Mouse (Mus musculus) spleen, adult 18-20 months (tissue): ENCODE results near the gene AY358078.
"Not testable (repeated sequence)": the region's sequence is repeated elsewhere in the genome, so short reads cannot be mapped to it uniquely, and the experiment has no call there.

ENCODE experiments used
- DNase-seq, 2 experiments: peaks; one replicate each; pipeline ENCODE4 v3.0.0; 2022; ENCODE audit warnings: mixed read lengths in 2 of 2

AY358078 gene

DNA sequence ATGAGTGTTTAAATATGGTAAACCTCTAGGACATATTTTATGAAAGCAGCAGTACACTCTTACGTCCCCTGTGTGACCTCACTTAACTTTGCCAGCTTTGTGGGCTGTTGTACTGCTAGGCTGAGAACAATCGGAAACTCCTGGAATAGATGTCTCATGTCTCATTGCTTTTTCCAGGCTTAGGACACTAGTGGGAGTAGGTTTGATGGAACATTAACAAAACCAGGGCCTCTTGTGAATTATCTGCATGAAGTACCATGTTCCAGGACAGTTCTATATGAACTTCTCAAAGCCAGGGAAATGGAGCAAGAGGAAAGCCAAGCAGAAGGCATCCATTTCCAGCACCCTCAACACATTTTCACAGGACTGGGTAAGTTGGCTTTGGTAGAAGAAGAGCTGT is at the start of gene AY358078:
Gene AY358078, plus strand, starts transcription at position 301 of the 400 bp plus-strand sequence.
- DNase-seq = no peak

- DNase-seq = no peak
Measured at GRCm38 (mm10) chr14:51755944-51756343, 43.9 kb upstream of the AY358078 start.

DNA sequence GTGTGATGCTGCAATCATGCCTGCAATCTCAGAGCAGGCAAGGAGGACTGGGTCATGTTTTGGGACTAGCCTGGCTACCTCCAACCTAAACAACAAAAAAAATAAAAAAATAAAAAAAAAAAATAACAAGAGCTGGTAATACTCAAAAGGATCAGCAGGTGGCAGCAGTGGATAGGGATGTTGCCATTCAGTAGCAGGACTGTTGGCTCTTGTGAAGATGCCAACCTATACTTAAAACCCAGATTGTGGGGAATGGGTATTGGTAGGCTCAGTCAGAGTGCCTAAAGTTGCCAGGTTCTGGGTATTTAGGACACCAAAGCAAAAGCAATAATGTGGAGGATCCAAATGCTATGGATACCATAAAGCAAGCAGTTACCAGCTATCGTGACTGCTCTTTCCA is 28.5 kb upstream of the AY358078 start:
- not testable (repeated sequence) for DNase-seq

DNA sequence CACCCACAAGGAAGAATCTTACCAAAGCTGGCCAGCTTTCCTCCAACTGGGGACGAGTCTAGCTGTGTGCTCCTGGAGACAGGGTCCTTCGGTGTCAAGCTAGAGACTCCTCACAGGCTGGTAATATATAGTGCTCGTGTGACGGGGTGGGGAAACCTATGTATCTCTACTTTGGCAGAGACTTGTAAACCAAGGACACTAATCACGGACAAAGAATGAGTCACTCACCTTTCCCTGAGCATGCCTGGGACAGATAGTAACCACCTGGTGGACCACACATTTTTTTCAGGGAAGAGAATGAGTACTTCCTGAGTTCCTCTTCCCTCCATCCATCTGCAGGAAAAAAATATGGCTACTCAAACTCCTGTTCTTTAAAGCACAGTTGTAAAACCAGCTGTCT is 26.4 kb upstream of the AY358078 start, which contains the start of gene Ang4:
Gene Ang4, minus strand, starts transcription at position 101 of the 400 bp plus-strand sequence.
- DNase-seq = no peak

GRCm38 (mm10) chr14:51777791-51778190 is 22.1 kb upstream of the AY358078 start:
- DNase-seq = no peak

DNA sequence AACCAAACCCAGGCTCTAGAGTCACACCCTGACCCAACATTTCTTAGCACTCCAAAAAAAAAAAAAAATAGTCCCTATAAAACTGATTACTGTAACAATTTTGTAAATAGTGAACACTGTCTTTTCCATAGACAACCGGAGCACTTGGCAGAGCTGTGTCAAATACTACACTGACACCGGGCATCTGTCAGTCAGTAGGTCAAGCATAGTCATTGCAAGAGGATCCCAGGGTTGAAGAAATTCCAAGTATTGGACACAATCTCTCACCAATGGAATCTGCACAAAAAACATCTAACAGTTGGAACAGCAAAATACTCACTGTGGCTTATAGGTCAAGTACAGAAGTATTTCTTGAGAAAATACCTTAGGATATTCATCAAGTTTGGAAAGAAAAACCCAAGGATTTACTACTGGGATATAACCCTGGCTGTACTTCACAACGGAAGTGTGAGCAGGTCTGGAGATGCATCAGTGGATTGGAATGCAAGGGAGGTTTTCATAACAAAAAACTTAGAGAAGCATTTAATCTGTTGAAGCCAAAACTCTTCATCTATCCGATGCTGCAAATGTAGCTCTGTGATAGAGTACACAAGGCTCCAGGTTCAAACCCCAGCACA is 20.9 kb upstream of the AY358078 start:
- no peak for DNase-seq

GRCm38 (mm10) chr14:51786335-51786734 is 13.5 kb upstream of the AY358078 start:
- no peak for DNase-seq

GRCm38 (mm10) chr14:51787061-51787460 is 12.8 kb upstream of the AY358078 start:
- no peak for DNase-seq

GRCm38 (mm10) chr14:51789196-51789595 is 10.7 kb upstream of the AY358078 start:
- no peak for DNase-seq

DNA sequence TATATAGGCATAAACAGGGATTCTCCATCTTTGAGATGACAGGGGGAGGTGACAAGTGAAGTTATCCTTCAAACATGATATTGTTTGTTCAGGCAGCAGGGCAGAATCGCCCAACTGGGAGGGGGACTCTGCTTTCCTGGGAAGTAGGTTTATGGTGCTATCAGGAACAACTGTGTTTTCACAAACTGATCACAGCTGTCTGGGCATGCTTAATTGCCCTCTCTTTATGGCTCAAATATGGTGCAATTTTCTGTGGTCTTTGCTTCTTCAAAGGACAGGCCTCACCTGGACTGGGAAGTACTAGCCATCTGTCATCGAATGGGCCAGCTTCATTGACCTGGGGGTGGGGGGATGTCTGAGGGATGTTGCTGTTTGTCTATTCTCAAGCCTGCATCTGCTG is 5.7 kb upstream of the AY358078 start:
- DNase-seq = no peak

DNA sequence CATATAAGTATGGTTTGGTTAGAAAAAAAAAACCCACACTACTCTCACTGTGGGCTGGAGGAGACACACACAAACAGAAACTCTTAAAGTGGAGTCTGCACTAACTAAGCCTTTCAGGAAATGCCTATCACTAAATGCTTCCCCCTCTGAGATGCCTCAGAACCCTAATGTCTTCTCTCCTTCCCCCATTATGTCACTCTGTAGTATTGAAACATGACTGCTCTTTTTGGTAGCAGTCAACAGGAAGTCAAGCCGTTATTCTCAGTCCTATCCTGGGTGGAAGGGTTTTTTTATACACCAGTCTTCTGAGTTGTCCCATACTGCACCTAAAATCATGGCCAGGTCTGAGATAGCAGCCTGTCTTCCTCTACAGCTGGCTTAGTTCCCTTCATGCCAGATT is 26.8 kb downstream of the AY358078 start:
- no peak for DNase-seq

GRCm38 (mm10) chr14:51827842-51828241 is 28.0 kb downstream of the AY358078 start:
- DNase-seq = peak in 1 of 2 experiments; percentile 13

GRCm38 (mm10) chr14:51829188-51829587 is 29.3 kb downstream of the AY358078 start:
- DNase-seq = no peak

DNA sequence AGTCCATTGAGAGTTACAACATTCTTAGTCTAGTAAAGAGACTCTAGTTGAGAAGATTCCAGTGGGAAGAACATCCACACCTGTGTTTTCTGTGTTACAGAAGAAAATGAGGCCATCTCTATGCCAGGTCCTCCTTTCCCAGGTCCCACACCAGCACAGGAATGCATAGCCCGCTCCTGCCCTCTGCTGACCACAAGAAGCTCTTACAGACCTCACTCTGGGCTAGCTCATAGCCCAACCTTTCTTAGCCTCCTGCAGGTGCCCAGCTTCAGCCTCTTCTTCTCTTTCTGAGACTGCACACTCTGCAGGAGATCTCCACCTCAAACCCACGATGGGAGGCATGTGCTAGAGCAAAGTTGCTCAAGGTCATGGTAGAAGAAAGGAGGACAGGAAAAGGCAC is 38.6 kb downstream of the AY358078 start:
- DNase-seq = not testable (repeated sequence)

DNA sequence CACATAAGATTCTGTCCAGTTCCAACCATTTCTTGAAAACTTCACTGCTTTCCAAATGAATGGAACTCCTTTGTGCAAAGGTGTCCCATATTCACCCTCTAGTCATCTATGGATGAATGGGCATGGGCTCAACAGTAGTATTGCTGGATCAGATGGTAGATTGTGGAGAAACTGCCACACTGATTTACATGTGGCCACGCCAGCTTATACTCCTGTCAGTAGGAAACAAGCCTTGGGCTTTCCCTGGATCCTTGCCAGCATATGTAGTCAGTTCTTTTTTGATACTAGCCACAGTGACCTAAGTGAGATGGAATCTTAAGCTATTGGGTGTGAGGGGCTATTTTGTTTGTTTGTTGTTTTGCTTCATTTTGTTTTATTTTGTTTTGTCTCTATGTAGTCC is 42.4 kb downstream of the AY358078 start:
- no peak for DNase-seq

GRCm38 (mm10) chr14:51842781-51843180 is 42.9 kb downstream of the AY358078 start:
- no peak for DNase-seq

DNA sequence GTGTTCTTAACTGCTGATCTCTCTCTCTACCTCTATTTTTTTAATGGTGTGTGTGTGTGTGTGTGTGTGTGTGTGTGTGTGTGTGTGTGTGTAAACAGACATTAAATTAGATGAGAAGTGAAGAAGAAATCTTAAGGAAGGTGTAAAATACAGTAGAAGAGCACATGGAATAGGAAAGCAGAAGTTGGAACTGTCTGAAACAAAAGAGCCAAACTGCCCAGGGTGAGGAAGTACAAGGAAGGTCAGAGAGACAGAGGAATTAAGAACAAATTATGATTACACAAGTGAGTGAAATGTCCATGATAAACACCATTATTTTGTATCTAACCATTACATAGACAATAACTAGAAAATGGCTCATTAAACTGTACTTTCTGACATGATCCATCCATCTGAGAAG is 44.0 kb downstream of the AY358078 start:
- DNase-seq = no peak

- no peak for DNase-seq
Measured at GRCm38 (mm10) chr14:51846566-51846965, 46.7 kb downstream of the AY358078 start.

- not testable (repeated sequence) for DNase-seq
Measured at GRCm38 (mm10) chr14:51851006-51851405, 51.2 kb downstream of the AY358078 start.

DNA sequence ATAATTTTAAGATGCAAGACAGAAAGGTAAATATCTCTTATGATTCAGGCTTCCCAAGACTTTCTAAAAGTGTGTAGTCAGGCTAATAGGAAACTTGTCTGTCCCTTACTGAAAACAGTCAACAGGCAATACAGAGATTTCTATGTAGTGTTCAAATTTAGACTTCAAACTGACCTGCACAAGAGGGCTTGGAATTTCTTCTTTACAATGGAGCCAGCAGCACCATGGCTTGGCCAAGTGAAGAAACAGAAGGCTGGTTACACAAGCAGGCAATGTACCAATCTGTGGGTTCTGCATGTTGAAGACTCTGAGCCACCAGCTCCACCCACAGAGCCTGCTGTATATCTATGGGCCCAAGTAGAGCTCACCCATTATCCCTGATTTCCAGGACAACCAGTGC is 53.6 kb downstream of the AY358078 start, which contains the start of gene Ear6:
Gene Ear6, plus strand, starts transcription at position 301 of the 400 bp plus-strand sequence.
- DNase-seq = no peak

DNA sequence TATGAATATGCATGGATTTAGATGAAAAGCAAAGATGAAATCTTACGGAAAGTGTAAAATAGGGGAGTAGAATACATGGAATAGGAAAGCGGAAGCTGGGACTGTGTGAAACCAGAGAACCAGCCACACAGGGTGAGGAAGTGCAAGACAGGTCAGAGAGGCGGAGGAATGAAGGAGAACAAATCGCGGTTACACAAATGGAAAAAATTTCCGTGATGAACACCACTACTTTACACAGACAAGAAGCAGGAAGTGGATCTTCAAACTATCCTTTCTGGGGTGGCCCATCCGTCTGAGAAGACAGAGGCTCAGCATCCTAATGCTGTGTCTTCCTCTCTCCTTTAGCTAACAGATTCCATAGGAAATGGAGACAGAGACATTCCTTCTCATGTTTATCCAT is 55.4 kb downstream of the AY358078 start:
- DNase-seq = not testable (repeated sequence)

- not testable (repeated sequence) for DNase-seq
Measured at GRCm38 (mm10) chr14:51863603-51864002, 63.8 kb downstream of the AY358078 start.

DNA sequence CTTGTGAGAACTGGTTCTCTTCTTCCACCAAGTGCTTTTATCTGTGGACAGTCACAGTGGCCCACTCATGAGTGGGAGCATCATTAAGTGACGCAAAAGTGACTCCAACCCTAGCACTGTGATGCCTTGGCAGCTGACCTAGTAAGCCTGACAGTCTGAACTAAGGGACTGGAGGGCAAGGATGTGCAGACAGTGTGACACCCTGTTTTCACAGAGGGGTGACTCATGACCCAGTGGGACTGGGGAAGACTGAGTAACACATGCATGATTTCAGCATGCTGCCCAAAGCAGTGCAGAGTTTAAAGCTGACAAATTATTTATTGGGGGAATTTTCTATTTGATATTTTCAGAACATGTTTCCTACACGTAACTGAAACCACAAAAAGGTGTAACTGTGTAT is 70.9 kb downstream of the AY358078 start:
- no peak for DNase-seq

DNA sequence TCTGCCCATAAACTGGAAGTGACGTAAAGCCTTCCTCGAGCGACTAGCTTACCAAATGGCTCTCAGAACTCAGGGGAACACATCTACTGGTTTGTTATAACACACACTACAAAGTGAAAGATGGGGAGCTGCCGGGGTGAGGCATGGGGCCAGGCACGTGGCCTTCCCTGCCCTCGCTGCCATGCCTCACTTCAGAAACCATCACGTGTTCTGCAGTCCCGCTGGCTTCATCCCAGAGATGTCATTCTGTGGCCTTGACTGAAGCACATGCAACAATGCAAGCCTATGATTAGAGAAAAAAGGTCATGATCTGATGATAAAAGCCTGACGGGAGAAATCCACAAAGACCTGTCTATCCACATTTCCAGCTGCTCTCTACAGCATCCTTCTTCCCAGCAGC is 71.9 kb downstream of the AY358078 start:
- no peak for DNase-seq
